Mouse (Mus musculus): Measurements from ENCODE around the gene Tex36. TPM values are rescaled to one million over a fixed set of nuclear protein-coding genes. Genes with fewer than 3 reads are reported as not detected.

Tex36 gene
- total RNA-seq (2021): not detected
- long read RNA-seq: 0 reads

- DNase-seq (ENCODE audit: low spot score in 2 of 2): no peak
Observed at GRCm38 (mm10) chr7:133602058-133602457, at the start of gene Tex36. Tex36 (minus strand) TSS chr7:133602158.

DNA sequence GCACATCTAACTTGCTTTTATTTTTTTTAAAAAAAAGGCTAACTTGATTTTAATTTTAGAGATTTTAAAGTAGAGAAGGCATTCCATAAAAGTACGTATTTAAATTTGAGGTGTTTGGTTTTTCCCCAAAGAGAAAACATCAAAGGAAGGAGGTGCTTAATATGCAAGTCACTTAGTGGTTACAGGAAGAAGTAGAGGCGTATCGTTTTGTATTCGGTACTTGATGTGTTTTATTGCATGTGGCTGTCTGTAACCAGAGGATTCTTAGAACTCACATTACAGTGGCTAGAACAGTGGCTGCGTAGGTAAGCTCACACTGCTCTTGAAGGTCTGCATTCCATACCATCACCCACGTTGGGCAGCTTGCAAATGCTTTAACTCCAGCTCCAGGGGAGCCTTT lies 43.8 kb upstream of the Tex36 start:
- DNase-seq (ENCODE audit: low spot score in 2 of 2): no peak

- DNase-seq (ENCODE audit: low spot score in 2 of 2): peak; percentile 70 to 79
Observed at GRCm38 (mm10) chr7:133638821-133639220, 36.9 kb upstream of the Tex36 start.

DNA sequence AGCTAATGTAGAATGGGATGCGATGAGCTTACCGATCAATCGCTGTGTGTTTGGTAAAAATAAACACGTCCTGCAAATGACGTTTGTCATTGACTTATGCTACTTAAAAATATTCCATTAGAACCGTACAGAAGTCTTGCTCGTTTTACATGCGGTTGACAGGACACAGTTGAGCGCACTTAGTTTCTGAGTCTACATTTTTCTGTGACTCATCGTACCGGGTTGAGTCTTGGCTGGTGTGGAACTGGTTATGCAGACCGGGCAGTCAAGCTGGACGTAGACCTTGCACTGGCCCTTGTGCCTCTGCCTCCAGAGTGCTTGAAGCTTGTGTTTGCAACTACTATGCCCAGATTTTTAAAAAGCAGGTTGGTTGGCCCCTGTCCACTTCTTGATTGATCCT lies 36.3 kb upstream of the Tex36 start:
- DNase-seq (ENCODE audit: low spot score in 2 of 2): peak in 1 of 2 experiments; percentile 28

DNA sequence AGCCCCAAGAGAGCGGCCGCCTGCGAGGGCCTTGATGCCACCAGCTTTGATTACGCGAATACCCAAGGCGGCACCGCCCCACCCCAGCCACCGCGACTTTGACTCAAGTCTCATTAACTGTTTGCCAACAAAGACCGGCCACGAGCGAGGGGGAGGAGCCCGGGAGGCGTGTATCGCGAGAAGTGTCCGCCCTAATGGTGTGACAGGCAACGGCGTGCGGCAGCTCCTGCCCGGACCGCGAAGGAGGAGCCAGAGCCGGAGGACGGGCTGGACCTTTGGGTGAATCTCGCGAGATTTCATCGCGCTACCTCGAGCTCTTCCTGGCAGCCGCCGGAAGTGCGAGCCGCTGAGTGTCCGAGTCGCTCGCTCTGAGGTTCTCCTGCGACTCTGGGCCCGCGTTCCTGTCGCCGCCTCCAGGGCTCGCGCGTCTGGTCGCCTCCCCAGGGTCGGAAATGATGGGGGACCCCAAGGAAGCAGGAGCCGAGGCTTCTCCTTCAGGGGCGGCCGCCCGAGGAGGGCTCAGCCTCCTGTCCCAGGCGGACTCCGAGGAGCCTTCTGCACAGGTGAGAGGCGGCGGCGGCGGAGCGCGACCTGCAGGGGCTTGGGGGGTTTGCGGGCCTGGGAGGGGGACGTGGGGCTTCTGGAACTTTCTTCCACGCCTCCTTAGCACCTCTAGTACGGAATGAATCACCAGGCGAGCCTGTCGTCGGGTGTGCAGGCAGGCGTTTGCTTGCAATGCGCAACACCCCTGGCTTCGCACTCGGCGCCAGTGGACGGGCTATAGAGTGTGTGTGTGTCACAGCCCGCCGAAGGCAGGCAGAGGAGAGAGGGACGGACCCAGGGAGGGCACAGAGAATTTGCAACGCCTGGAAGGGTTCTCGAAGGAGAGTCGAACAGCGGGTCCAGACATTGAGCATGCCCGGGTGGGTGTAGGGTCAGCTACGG lies 35.7 kb upstream of the Tex36 start, which contains the start of gene Edrf1:
Gene Edrf1, plus strand, starts transcription at position 183 of the 945 bp plus-strand sequence.
- peak; percentile 94 to 97 for DNase-seq (ENCODE audit: low spot score in 2 of 2)

- DNase-seq (ENCODE audit: low spot score in 2 of 2): peak; percentile 85 to 95
Observed at GRCm38 (mm10) chr7:133636738-133637352, 34.9 kb upstream of the Tex36 start.

DNA sequence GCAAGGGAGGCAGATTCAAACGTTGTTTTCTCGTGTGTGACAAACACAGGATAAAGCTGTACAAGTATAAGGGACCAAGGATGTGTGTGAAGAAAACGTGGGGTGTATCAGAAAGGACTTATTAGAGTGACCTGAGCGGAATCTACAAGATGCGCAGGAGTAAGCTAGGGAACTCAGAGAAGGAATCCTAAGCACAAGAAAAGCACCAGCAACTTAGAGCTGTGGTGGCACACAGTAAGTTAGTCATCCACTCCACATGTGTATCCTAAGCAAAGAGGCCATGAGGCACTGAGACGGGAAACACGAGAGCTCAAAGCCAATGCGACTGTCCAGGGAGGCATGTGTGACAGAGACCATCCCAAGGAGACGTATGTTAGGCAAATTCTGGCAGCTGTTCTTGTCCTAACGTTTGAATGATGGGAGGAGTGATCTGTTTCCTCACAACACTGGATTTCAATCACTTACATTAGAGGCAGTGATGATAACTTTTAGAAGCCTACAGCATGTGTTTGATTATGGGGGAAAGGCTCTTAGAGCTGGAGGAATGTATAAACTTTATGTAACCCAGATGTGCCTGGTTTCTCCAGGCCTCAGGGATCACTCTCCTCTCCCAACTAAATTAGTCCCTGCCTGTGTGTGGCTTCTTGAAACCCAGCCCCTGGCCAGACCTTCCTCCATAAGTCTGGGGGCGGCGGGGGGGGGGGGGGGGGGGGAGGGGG lies 33.1 kb upstream of the Tex36 start:
- no peak for DNase-seq (ENCODE audit: low spot score in 2 of 2)

GRCm38 (mm10) chr7:133632476-133632875 lies 30.5 kb upstream of the Tex36 start:
- DNase-seq (ENCODE audit: low spot score in 2 of 2): peak in 1 of 2 experiments; percentile 80

- no peak for DNase-seq (ENCODE audit: low spot score in 2 of 2)
Observed at GRCm38 (mm10) chr7:133630821-133631220, 28.9 kb upstream of the Tex36 start.

DNA sequence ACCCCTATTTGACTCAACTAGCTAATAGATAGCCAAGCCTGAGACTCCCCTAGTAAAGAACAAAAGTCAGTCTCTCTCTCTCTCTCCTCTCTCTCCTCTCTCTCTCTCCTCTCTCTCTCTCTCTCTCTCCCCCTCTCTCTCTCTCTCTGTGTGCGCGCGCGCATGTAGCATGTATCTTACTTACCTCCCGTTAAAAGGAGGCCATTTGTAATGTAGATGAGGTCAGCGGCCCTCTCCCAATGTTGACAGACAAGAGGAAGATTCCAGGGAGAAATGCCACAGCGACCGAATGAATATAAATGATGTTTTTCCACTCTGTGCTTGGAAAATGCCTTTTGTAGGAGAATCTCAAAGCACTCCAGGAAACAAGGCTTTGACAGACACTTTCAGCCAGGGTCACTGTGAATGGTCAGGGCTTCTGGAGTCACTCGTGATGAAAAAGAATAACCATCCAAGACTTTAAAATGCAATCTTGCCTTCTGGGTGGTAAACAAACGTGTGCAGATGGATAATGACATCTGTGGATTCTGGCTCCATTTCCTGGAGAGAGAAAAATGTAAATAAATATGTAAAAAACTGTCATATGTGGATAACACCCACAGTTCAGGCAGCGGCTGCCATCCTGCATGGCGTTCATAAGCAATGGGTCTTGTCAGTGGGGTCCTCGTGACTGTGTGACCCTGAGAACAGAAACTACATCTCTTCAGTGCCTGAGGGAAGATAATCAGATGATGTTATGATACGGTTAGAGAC lies 25.4 kb upstream of the Tex36 start:
- peak in 1 of 2 experiments; percentile 45 for DNase-seq (ENCODE audit: low spot score in 2 of 2)

GRCm38 (mm10) chr7:133623226-133623625 lies 21.3 kb upstream of the Tex36 start:
- DNase-seq (ENCODE audit: low spot score in 2 of 2): no peak

DNA sequence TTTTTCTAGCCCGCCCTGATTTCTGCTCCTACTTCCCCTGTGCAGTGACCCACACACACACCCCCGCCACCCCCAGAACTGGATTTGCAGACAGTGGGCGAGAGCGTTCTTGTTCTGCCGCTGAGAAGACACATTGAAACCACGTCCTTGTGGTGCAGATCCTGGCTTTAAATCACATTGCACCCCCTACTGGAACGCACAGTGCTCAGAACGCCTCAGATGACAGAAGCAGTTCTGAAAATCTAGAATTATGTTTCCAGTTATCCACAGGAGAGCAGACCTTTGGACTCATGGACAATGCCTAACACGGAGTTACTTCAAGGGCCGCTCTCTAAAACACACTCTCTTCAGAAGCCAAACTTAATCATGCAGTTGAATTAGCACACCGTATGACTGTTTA lies 18.8 kb upstream of the Tex36 start:
- DNase-seq (ENCODE audit: low spot score in 2 of 2): peak in 1 of 2 experiments; percentile 66

GRCm38 (mm10) chr7:133612981-133613380 lies 11.0 kb upstream of the Tex36 start:
- no peak for DNase-seq (ENCODE audit: low spot score in 2 of 2)

DNA sequence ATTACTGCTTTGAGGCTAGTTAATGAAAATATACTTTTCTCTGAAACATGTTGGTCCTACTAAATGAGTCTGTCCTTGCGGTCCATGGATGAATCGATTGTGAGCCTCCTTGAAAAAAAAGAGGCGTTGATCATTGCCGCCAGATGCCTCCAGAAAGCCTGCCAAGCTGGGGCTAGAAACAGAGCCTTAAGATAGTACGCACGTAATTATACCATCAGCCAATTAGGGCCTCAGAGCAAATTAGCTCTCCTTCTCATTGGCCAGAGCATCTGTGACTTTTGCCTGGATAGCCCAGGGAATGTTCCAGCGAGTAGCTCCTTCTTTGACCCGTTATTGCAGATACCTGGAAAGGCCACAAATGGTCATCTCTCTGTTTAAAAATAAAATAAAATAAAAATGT lies 7.6 kb upstream of the Tex36 start:
- DNase-seq (ENCODE audit: low spot score in 2 of 2): peak; percentile 52 to 70

DNA sequence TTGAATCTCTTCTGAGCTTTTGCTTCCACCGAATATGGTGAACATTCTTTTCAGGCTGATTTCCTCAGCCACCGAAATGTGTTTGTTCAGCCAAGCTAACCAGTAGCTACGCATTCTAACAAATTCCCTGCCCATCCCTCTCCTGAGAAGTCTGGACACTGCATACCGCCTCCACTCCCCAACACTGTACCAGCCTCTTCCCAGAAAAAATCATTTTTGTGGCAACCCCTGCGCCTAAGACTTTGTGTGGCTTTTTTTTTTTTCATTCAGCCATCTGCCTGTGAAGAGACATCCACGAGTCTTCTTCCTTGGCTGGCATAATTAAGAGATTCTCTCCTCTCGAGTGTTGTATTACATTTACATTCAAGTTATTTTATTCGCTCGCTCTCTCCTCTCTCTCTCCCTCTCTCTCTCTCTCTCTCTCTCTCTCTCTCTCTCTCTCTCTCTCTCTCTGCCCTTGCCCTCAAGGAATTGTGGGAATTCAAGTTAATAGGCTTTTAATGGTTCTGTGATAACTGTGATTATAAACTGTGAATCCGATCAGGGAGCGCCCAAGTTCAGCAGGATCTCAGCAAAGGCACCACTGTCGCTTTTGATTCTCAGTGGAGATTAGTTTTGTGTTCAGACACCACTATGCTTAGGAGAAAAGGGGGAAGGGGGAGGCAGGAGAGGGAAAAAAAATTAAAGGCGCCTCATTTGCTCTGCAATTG lies 6.8 kb upstream of the Tex36 start:
- DNase-seq (ENCODE audit: low spot score in 2 of 2): peak in 1 of 2 experiments; percentile 30

DNA sequence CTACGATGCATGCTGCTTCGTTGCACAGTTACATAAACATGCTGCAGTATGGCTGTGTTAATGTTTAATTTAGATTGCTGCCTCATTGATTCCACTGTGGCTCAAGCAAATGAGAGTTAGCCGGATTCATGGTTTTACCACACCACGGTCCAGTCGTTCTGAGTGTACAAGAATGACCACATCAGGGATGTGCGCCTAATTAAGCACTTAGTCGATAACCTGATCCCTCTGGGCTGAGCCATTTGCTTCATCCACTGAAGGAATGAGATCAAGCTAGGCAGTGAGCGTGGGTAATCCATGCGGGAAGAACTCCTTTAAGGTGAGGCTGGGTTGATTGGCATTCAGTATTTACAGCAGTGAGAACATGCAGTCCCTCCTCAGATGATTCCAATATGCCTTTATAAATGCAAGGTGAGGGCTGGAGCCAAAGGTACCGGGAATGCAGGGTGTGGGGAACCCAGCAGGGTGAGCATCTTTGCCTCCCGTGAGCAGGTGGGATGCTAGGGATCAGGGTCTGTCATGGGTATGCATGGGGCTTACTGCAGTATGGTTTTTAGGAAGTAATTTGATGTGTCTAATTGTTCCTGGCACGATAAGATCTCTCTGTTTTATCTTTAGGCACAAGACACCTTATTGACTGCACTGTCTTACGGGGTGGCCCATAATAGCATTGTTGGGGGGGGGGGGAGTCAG lies 6.1 kb upstream of the Tex36 start:
- DNase-seq (ENCODE audit: low spot score in 2 of 2): no peak

- no peak for DNase-seq (ENCODE audit: low spot score in 2 of 2)
Observed at GRCm38 (mm10) chr7:133607331-133607730, 5.4 kb upstream of the Tex36 start.

DNA sequence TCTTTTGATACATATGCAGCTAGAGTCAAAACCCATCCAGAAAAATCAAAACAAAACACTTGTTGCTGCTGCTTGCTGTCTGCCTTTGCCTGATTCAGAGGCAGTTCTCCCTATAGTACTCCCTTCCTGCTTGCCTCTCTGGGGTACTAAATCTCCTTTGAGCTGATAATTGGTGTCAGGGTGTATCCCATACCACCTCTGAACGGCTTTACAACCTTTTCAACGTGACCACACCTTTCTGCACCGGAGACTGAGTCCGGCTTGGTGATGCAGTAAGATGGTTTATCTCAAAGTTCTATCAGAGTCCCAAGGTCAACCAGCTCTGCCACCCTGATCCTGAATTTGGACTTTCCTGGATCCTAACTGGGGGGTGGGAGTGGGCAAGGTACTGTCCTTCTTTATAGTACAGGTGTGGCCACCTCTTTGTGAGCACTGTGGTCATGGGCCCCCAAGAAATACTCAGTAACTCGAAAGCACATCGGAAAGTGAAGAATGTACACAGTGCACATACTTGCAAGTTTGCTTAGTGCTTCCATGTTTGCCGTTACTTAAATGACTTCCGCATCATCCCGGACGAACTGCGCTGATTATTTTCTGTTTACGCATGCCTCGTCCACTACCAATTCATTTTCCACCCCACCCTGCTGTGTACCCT lies 2.6 kb upstream of the Tex36 start:
- no peak for DNase-seq (ENCODE audit: low spot score in 2 of 2)

DNA sequence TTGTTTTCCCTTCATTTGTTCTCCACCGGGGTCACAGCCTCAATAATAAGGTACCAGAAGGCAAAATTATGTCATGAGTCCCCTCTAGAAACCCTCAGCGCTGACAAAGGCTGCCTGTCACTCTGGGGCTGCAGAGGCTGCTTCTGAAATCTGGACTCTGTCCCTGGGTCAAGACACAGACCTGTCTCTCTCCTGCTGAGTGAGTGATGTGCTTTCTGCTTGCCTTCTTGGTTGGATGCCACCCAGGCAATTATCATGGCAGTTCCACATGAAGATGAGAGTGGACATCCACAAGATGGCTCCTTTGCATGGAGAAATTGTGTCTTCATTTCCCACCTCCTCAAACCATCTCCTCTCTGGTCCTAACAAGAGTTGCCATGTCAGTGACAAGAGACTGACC lies 1.2 kb upstream of the Tex36 start:
- no peak for DNase-seq (ENCODE audit: low spot score in 2 of 2)

Measured in layer of hippocampus, adult 18-20 months (tissue).